Mouse (Mus musculus): ENCODE results near the gene Zmynd8.

DNA sequence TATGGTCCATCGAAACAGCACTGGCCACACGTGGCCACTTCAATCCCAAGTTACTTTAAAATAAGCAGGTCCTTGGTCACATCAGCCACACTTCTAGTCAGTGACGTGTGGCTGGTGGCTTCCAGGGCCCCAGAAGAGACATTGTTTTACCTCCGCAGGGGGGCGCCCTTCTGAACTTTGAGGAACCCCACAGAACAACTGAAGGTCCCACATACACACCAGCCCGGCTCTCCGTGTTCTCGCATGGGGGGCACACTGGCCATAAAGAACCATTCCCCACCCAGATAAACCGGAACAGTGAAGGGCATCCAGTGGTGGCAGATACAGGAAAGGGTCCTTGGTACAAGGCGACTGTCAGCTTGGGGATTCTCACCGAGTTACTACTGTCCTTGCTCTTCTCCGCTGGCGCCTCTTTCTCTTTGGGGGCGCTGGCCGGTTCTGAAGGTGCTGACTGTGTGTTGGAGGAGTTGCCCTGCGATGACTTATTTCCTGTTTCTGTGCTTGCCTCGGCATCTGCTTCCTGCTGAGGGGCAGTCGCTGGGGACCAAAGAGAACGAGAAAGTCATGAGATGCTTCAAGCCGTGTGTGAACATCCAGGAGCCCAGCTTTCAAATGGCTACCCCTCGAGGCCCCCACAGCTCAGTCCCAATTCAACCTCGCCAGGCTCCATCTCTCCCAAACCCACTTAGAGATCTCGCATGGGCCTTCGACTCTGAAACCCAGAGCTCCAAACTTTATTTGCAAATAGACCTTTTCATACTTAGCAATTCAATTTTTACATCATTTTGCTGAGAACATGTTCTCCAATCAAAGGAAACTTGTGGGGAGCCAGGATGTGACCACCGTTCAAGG lies 106.2 kb downstream of the Zmynd8 start:
- no peak for TF ChIP-seq EP300 (IDR thresholded peaks at IDR 0.05; ENCODE audit: low read depth)
- no peak for TF ChIP-seq CTCF (IDR thresholded peaks at IDR 0.05; ENCODE audit: low read depth)

All from heart, postnatal 0 days (tissue).